Mouse (Mus musculus) C2C12 (cell line): ENCODE results near the gene Ccr7.

Source experiments
- CEBPB ChIP-seq: IDR thresholded peaks from one replicate; pipeline ENCODE4 v1.6.1; 2011; ENCODE audit warnings: low read depth, mild to moderate bottlenecking, control low read depth, moderate library complexity
- CTCF ChIP-seq: IDR thresholded peaks from one replicate; pipeline ENCODE4 v1.5.1; 2011; ENCODE audit not compliant: control insufficient read depth, insufficient read depth, insufficient read length
- FOSL1 ChIP-seq: IDR thresholded peaks from one replicate; pipeline ENCODE4 v1.8.0; 2011; ENCODE audit warnings: mild to moderate bottlenecking, low read length; ENCODE audit not compliant: poor library complexity, insufficient read depth, severe bottlenecking
- MAX ChIP-seq: IDR thresholded peaks from one replicate; pipeline ENCODE4 v1.6.1; 2011; ENCODE audit warnings: mild to moderate bottlenecking, control low read depth
- MYOD1 ChIP-seq: IDR thresholded peaks from one replicate; pipeline ENCODE4 v1.6.1; 2011; ENCODE audit warnings: low read depth; ENCODE audit not compliant: control insufficient read depth, insufficient read length
- MYOG ChIP-seq: IDR thresholded peaks from one replicate; pipeline ENCODE4 v1.6.1; 2011; ENCODE audit not compliant: control insufficient read depth, insufficient read length; ENCODE audit errors: extremely low read depth
- USF1 ChIP-seq: IDR thresholded peaks from one replicate; pipeline ENCODE4 v1.6.1; 2011; ENCODE audit warnings: low read depth, mild to moderate bottlenecking, control low read depth, moderate library complexity

DNA sequence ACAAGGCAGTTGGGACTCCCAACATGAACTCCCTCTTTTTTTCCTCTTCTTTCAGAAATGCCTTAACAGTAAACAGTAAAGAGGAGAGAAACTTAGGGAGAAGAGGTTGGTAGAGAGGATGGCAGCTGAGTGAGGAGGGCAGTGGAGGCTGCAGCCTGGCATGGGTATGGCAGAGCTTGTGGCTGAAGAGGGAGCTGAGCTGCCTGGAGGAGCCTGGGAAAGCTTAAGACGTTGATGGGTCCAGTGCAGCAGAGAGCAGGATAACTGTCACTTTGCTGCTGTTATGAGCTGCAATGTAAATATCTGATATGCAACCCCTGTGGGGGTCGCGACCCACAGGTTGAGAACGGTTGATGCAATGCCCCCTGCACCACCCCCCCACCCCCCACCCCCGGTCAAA is 42.2 kb downstream of the Ccr7 start:
- TF ChIP-seq CTCF (no peak), MYOG (no peak), MAX (no peak), USF1 (no peak), MYOD1 (no peak), FOSL1 (no peak), CEBPB (no peak)
